Mouse (Mus musculus) embryonic fibroblast, embryonic 13.5 days (primary cell): ENCODE results near the gene Rhbdl2.

Experiments used
- CTCF ChIP-seq: IDR thresholded peaks from 2 replicates; pipeline ENCODE4 v1.5.1; 2011; ENCODE audit warnings: mild to moderate bottlenecking, control low read depth, low read length, moderate library complexity, borderline replicate concordance; ENCODE audit not compliant: insufficient read depth
- POLR2A ChIP-seq: IDR thresholded peaks from 2 replicates; pipeline ENCODE4 v1.6.1; 2011; ENCODE audit warnings: low read depth, mild to moderate bottlenecking, control low read depth, low read length, moderate library complexity

DNA sequence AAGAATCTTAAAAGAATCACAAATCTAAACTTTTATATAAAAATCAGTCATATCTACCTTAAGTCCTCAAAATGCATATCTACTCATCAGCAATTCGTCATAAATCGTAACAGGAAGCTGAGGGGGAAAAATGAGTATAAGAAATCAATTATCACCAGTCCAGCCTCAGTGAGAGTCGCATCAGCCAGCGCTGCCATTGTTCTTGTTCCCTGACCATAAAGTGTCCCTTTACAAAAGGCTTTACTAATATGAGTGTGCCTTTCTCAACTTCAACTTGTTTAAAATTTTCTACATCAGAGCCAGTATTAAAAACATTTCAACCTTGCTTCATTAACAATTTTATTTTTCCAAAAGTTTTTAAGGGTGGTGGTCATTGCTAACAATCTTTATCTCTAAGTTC lies 69.2 kb downstream of the Rhbdl2 start:
- no peak for TF ChIP-seq CTCF
- no peak for TF ChIP-seq POLR2A
